Mouse (Mus musculus): ENCODE measurements around the gene Sft2d1. TPM values are rescaled to one million over a fixed set of nuclear protein-coding genes. Genes with fewer than 3 reads are reported as not detected.

Gene Sft2d1
- polyA plus RNA-seq, 1 experiment from 2014 or later = 195 TPM

GRCm38 (mm10) chr17:8343416-8343815, 32.5 kb downstream of the Sft2d1 start:
- WGBS = 72% methylated on average over 6 of the region's 6 CpGs
- Histone ChIP-seq H3K4me3 (ENCODE audit: low read depth, low read length) (no peak overlapping the region), H3K4me1 (ENCODE audit: control insufficient read depth, insufficient read depth, low read length) (peaks cover 14% of the 10 kb centered on the region)

GRCm38 (mm10) chr17:8347765-8348285, 36.9 kb downstream of the Sft2d1 start:
- no peak overlapping the region for H3K4me3 ChIP-seq (ENCODE audit: low read depth, low read length)
- H3K36me3 ChIP-seq (ENCODE audit: control insufficient read depth, insufficient read depth, low read length) = no peaks in the 10 kb centered on the region
- no peak overlapping the region for H3K4me2 ChIP-seq (ENCODE audit: low read depth, low read length)
- 76% methylated on average over 5 of the region's 5 CpGs for WGBS
- no peaks in the 10 kb centered on the region for H3K27me3 ChIP-seq (ENCODE audit: control insufficient read depth, insufficient read depth, low read length)
- no peak overlapping the region for H3K27ac ChIP-seq (ENCODE audit: low read depth, low read length)
- H3K9me3 ChIP-seq (ENCODE audit: control insufficient read depth, low read length) = no peaks in the 10 kb centered on the region
- ATAC-seq (ENCODE audit: low read depth) = no peak
- H3K4me1 ChIP-seq (ENCODE audit: control insufficient read depth, insufficient read depth, low read length) = no peaks in the 10 kb centered on the region
- no peak overlapping the region for H3K9ac ChIP-seq (replicated peaks; ENCODE audit: low read depth, low read length)

More at GRCm38 (mm10) chr17:8343416-8343815, 32.5 kb downstream of the Sft2d1 start:
- Histone ChIP-seq H3K27ac (ENCODE audit: low read depth, low read length) (no peak overlapping the region), H3K36me3 (ENCODE audit: control insufficient read depth, insufficient read depth, low read length) (no peaks in the 10 kb centered on the region), H3K9me3 (ENCODE audit: control insufficient read depth, low read length) (no peaks in the 10 kb centered on the region), H3K4me2 (ENCODE audit: low read depth, low read length) (0 out of 2 replicates have a peak overlapping the region, but pooled peaks have one; percentile 6), H3K27me3 (ENCODE audit: control insufficient read depth, insufficient read depth, low read length) (0 out of 2 replicates have a peak, but pooled peaks cover 3% of the 10 kb centered on the region), H3K9ac (replicated peaks; ENCODE audit: low read depth, low read length) (no peak overlapping the region)
- no peak for ATAC-seq (ENCODE audit: low read depth)

GRCm38 (mm10) chr17:8348941-8349340, 38.0 kb downstream of the Sft2d1 start:
- Histone ChIP-seq H3K4me2 (ENCODE audit: low read depth, low read length) (no peak overlapping the region), H3K27me3 (ENCODE audit: control insufficient read depth, insufficient read depth, low read length) (no peaks in the 10 kb centered on the region), H3K9ac (replicated peaks; ENCODE audit: low read depth, low read length) (no peak overlapping the region), H3K36me3 (ENCODE audit: control insufficient read depth, insufficient read depth, low read length) (no peaks in the 10 kb centered on the region), H3K9me3 (ENCODE audit: control insufficient read depth, low read length) (no peaks in the 10 kb centered on the region), H3K4me1 (ENCODE audit: control insufficient read depth, insufficient read depth, low read length) (no peaks in the 10 kb centered on the region), H3K27ac (ENCODE audit: low read depth, low read length) (no peak overlapping the region), H3K4me3 (ENCODE audit: low read depth, low read length) (no peak overlapping the region)
- WGBS = 88% methylated on average over 4 of the region's 4 CpGs
- ATAC-seq (ENCODE audit: low read depth) = no peak

GRCm38 (mm10) chr17:8351088-8351487, 40.2 kb downstream of the Sft2d1 start:
- no peak overlapping the region for H3K4me3 ChIP-seq (ENCODE audit: low read depth, low read length)
- H3K9me3 ChIP-seq (ENCODE audit: control insufficient read depth, low read length) = no peaks in the 10 kb centered on the region
- 35% methylated on average over 7 of the region's 7 CpGs for WGBS
- H3K36me3 ChIP-seq (ENCODE audit: control insufficient read depth, insufficient read depth, low read length) = no peaks in the 10 kb centered on the region
- H3K4me2 ChIP-seq (ENCODE audit: low read depth, low read length) = no peak overlapping the region
- H3K4me1 ChIP-seq (ENCODE audit: control insufficient read depth, insufficient read depth, low read length) = no peaks in the 10 kb centered on the region
- ATAC-seq (ENCODE audit: low read depth) = no peak
- no peaks in the 10 kb centered on the region for H3K27me3 ChIP-seq (ENCODE audit: control insufficient read depth, insufficient read depth, low read length)
- no peak overlapping the region for H3K27ac ChIP-seq (ENCODE audit: low read depth, low read length)
- no peak overlapping the region for H3K9ac ChIP-seq (replicated peaks; ENCODE audit: low read depth, low read length)

GRCm38 (mm10) chr17:8355692-8356091, 44.8 kb downstream of the Sft2d1 start, which contains the start of gene T2:
TSS of gene T2 (plus strand) at chr17:8355992.
- no peak within 1 kb of the TSS for H3K4me2 ChIP-seq (ENCODE audit: low read depth, low read length)
- ATAC-seq (ENCODE audit: low read depth) = no peak
- H3K27me3 ChIP-seq (ENCODE audit: control insufficient read depth, insufficient read depth, low read length) = no peaks in the 10 kb centered on the region
- H3K9me3 ChIP-seq (ENCODE audit: control insufficient read depth, low read length) = no peaks in the 10 kb centered on the region
- H3K36me3 ChIP-seq (ENCODE audit: control insufficient read depth, insufficient read depth, low read length) = no peaks in the 10 kb centered on the region
- no peak within 1 kb of the TSS for H3K9ac ChIP-seq (replicated peaks; ENCODE audit: low read depth, low read length)
- H3K4me1 ChIP-seq (ENCODE audit: control insufficient read depth, insufficient read depth, low read length) = no peaks in the 10 kb centered on the region
- H3K27ac ChIP-seq (ENCODE audit: low read depth, low read length) = no peak within 1 kb of the TSS
- H3K4me3 ChIP-seq (ENCODE audit: low read depth, low read length) = no peak within 1 kb of the TSS
- WGBS = 87% methylated on average over 6 of the region's 6 CpGs

GRCm38 (mm10) chr17:8357498-8357897, 46.6 kb downstream of the Sft2d1 start:
- Histone ChIP-seq H3K4me3 (ENCODE audit: low read depth, low read length) (no peak overlapping the region), H3K9me3 (ENCODE audit: control insufficient read depth, low read length) (no peaks in the 10 kb centered on the region), H3K27ac (ENCODE audit: low read depth, low read length) (no peak overlapping the region), H3K4me1 (ENCODE audit: control insufficient read depth, insufficient read depth, low read length) (no peaks in the 10 kb centered on the region), H3K4me2 (ENCODE audit: low read depth, low read length) (no peak overlapping the region), H3K27me3 (ENCODE audit: control insufficient read depth, insufficient read depth, low read length) (no peaks in the 10 kb centered on the region), H3K36me3 (ENCODE audit: control insufficient read depth, insufficient read depth, low read length) (no peaks in the 10 kb centered on the region), H3K9ac (replicated peaks; ENCODE audit: low read depth, low read length) (no peak overlapping the region)
- ATAC-seq (ENCODE audit: low read depth) = no peak
- WGBS = 95% methylated on average over 6 of the region's 6 CpGs

GRCm38 (mm10) chr17:8360876-8361275, 50.0 kb downstream of the Sft2d1 start:
- Histone ChIP-seq H3K9ac (replicated peaks; ENCODE audit: low read depth, low read length) (no peak overlapping the region), H3K27ac (ENCODE audit: low read depth, low read length) (no peak overlapping the region), H3K27me3 (ENCODE audit: control insufficient read depth, insufficient read depth, low read length) (no peaks in the 10 kb centered on the region; the same call in 1 of the 2 replicates), H3K4me3 (ENCODE audit: low read depth, low read length) (no peak overlapping the region), H3K36me3 (ENCODE audit: control insufficient read depth, insufficient read depth, low read length) (no peaks in the 10 kb centered on the region), H3K4me1 (ENCODE audit: control insufficient read depth, insufficient read depth, low read length) (no peaks in the 10 kb centered on the region), H3K9me3 (ENCODE audit: control insufficient read depth, low read length) (no peaks in the 10 kb centered on the region), H3K4me2 (ENCODE audit: low read depth, low read length) (no peak overlapping the region)
- WGBS = 89% methylated on average over 5 of the region's 5 CpGs
- no peak for ATAC-seq (ENCODE audit: low read depth)

GRCm38 (mm10) chr17:8361281-8362103, 50.6 kb downstream of the Sft2d1 start:
- no peak overlapping the region for H3K4me3 ChIP-seq (ENCODE audit: low read depth, low read length)
- no peak overlapping the region for H3K27ac ChIP-seq (ENCODE audit: low read depth, low read length)
- no peaks in the 10 kb centered on the region; the same call in 1 of the 2 replicates for H3K4me1 ChIP-seq (ENCODE audit: control insufficient read depth, insufficient read depth, low read length)
- no peak overlapping the region for H3K4me2 ChIP-seq (ENCODE audit: low read depth, low read length)
- no peaks in the 10 kb centered on the region; the same call in 1 of the 2 replicates for H3K27me3 ChIP-seq (ENCODE audit: control insufficient read depth, insufficient read depth, low read length)
- H3K9ac ChIP-seq (replicated peaks; ENCODE audit: low read depth, low read length) = no peak overlapping the region
- WGBS = 68% methylated on average over 10 of the region's 10 CpGs
- ATAC-seq (ENCODE audit: low read depth) = peak; percentile 42; the same call in 1 of the 2 replicates
- H3K9me3 ChIP-seq (ENCODE audit: control insufficient read depth, low read length) = no peaks in the 10 kb centered on the region
- H3K36me3 ChIP-seq (ENCODE audit: control insufficient read depth, insufficient read depth, low read length) = no peaks in the 10 kb centered on the region

Measured in neural tube, embryonic 14.5 days (tissue).